Mouse (Mus musculus): ENCODE data around the gene Epb41l2. TPM values are rescaled to one million over a fixed set of nuclear protein-coding genes. Genes with fewer than 3 reads are reported as not detected.

The Epb41l2 gene
- polyA plus RNA-seq, 1 experiment from 2014 or later: 46.4 TPM

DNA sequence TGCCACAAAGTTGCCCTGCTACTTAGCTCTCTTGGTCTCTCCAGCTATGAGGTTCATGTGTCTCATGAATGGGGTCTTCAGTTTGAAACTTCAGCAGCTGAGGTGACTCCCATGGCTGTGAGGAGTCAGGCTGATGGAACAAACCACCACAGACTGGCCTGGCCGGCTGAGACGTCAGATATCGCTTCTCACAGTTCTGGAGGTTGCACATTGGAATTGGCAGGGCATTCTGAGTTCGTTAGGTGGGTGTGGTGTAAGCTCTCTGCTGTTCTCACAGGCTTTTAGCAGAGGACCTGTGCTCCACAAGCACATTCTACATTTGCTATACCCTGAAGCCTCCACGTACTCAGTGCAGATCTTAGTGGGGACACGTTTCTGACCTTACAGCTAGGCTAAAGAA, 71.3 kb downstream of the Epb41l2 start:
- Histone ChIP-seq H3K4me1 (replicated peaks; ENCODE audit: control insufficient read depth, insufficient read depth, low read length) (0 out of 2 replicates have a peak, but pooled peaks cover 4% of the 10 kb centered on the region), H3K4me3 (ENCODE audit: low read depth, low read length) (no peak overlapping the region), H3K36me3 (ENCODE audit: control insufficient read depth, insufficient read depth, low read length) (no peaks in the 10 kb centered on the region), H3K27ac (ENCODE audit: low read depth, low read length) (no peak overlapping the region), H3K4me2 (ENCODE audit: low read depth, low read length, severe bottlenecking) (no peak overlapping the region), H3K27me3 (ENCODE audit: control insufficient read depth, insufficient read depth, low read length) (no peaks in the 10 kb centered on the region), H3K9me3 (ENCODE audit: control insufficient read depth, low read length) (no peaks in the 10 kb centered on the region), H3K9ac (ENCODE audit: low read length) (no peak overlapping the region)
- no peak for ATAC-seq (replicated peaks; ENCODE audit: low FRiP score)
- WGBS: 46% methylated on average over 6 of the region's 6 CpGs
- DNase-seq (ENCODE audit: low spot score): no peak

DNA sequence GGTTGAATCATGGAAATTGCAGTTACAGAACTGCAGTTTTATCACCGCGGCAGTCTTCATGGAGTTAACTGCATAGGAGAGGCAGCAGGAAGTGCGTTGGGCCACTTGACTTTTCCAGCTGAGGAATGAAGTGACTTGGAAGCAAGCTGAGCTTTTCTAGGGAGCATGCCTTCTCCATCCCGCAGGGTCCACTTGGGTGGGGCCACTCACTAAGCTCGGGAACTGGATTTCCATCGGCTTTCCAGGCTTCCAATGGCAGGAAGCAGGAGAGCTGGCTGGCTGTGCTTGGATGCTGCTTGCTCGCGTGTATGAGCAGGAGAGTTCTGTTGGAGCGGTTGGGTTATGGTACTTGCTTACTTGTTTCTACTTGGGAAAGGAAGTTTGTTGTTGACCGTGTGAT, 72.8 kb downstream of the Epb41l2 start:
- Histone ChIP-seq H3K4me3 (ENCODE audit: low read depth, low read length) (no peak overlapping the region), H3K27ac (ENCODE audit: low read depth, low read length) (no peak overlapping the region), H3K27me3 (ENCODE audit: control insufficient read depth, insufficient read depth, low read length) (no peaks in the 10 kb centered on the region), H3K9ac (ENCODE audit: low read length) (no peak overlapping the region), H3K4me2 (ENCODE audit: low read depth, low read length, severe bottlenecking) (no peak overlapping the region), H3K9me3 (ENCODE audit: control insufficient read depth, low read length) (no peaks in the 10 kb centered on the region), H3K36me3 (ENCODE audit: control insufficient read depth, insufficient read depth, low read length) (no peaks in the 10 kb centered on the region), H3K4me1 (replicated peaks; ENCODE audit: control insufficient read depth, insufficient read depth, low read length) (0 out of 2 replicates have a peak, but pooled peaks cover 4% of the 10 kb centered on the region)
- whole genome bisulfite sequencing: 71% methylated on average over 10 of the region's 10 CpGs
- DNase-seq (ENCODE audit: low spot score) (no peak), ATAC-seq (replicated peaks; ENCODE audit: low FRiP score) (no peak)

DNA sequence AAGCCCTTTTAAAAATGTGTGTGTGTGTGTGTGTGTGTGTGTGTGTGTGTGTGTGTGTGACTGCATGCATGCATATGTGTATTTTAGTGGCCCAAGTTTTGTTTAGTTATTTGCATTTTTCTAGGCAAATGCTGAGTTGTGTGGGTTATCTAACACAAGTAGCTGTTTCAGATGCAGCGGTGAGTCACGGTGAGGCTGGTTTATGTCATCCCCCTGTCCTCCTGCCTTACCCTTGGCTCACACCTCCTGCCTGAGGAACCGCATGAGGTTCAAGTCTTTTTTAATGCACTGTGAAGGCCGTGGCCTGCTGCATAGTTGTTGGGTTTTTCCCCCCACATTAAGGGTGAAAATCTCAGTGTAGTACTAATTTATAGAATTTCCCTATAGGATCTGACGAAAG, 73.3 kb downstream of the Epb41l2 start:
- 77% methylated on average over 5 of the region's 5 CpGs for WGBS
- Histone ChIP-seq H3K36me3 (ENCODE audit: control insufficient read depth, insufficient read depth, low read length) (no peaks in the 10 kb centered on the region), H3K4me1 (replicated peaks; ENCODE audit: control insufficient read depth, insufficient read depth, low read length) (0 out of 2 replicates have a peak, but pooled peaks cover 4% of the 10 kb centered on the region), H3K4me2 (ENCODE audit: low read depth, low read length, severe bottlenecking) (no peak overlapping the region), H3K27me3 (ENCODE audit: control insufficient read depth, insufficient read depth, low read length) (no peaks in the 10 kb centered on the region), H3K9me3 (ENCODE audit: control insufficient read depth, low read length) (no peaks in the 10 kb centered on the region), H3K9ac (ENCODE audit: low read length) (no peak overlapping the region), H3K27ac (ENCODE audit: low read depth, low read length) (no peak overlapping the region), H3K4me3 (ENCODE audit: low read depth, low read length) (no peak overlapping the region)
- ATAC-seq (replicated peaks; ENCODE audit: low FRiP score): no peak
- no peak for DNase-seq (ENCODE audit: low spot score)

DNA sequence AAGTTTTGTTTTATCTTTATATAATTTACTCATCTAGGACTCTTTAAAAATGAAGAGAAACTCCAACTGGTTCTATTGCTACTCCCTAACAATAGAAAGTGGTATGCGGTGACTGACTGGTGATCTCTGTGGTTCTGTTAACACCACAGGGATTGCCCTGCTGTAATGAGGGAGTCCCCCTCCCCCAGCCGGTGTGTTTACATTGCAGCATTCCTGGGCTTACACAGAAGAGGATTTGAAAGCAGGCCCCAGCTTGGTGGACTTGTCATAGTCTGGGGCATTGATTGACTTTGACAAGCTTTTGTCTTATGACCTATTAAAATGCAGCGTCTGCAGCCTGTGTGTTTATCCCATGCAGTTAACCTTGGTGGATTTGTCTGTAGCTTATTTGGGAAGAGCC, 73.9 kb downstream of the Epb41l2 start:
- ATAC-seq (replicated peaks; ENCODE audit: low FRiP score): 0 out of 2 replicates have a peak, but pooled peaks have one; percentile 33
- Histone ChIP-seq H3K27ac (ENCODE audit: low read depth, low read length) (no peak overlapping the region), H3K4me2 (ENCODE audit: low read depth, low read length, severe bottlenecking) (no peak overlapping the region), H3K9me3 (ENCODE audit: control insufficient read depth, low read length) (no peaks in the 10 kb centered on the region), H3K27me3 (ENCODE audit: control insufficient read depth, insufficient read depth, low read length) (no peaks in the 10 kb centered on the region), H3K4me3 (ENCODE audit: low read depth, low read length) (no peak overlapping the region), H3K4me1 (replicated peaks; ENCODE audit: control insufficient read depth, insufficient read depth, low read length) (0 out of 2 replicates have a peak, but pooled peaks cover 4% of the 10 kb centered on the region), H3K36me3 (ENCODE audit: control insufficient read depth, insufficient read depth, low read length) (no peaks in the 10 kb centered on the region), H3K9ac (ENCODE audit: low read length) (no peak overlapping the region)
- 8% methylated on average over 3 of the region's 3 CpGs for WGBS
- peak; percentile 62 for DNase-seq (ENCODE audit: low spot score)

DNA sequence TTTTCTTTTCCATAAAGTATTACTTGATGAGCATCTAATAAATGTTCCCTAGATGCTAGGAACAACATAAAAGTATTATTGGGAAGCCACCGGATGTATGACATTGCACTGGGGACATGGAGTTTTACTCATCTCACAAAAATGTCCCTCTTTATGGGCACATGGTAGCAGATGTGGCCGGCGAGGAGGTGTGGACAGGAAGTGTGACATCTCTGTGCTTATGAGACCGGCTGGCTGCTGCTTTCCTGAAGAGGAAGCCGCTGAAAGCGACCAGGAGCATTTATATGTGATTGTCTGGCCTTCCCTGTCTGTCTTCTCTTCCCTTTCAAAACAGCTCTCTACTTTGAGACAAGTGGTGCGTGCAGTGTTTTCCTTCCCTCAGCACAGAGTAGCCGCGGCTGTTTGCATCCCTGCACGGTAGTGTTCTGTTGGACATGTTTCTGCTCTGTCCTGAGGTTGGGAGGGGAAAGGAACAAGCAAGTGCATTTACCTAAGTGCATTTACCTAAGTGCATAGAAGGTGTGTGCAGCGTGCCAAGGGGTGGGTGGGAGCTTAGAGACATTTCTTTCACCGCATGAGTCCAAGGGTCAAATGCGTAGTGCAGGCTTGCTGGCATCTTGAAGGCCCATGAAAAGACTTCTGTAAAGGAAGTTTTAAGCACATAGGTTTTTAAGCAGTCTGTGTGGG, 74.9 kb downstream of the Epb41l2 start:
- Histone ChIP-seq H3K9ac (ENCODE audit: low read length) (no peak overlapping the region), H3K9me3 (ENCODE audit: control insufficient read depth, low read length) (no peaks in the 10 kb centered on the region), H3K4me1 (replicated peaks; ENCODE audit: control insufficient read depth, insufficient read depth, low read length) (0 out of 2 replicates have a peak, but pooled peaks cover 4% of the 10 kb centered on the region), H3K36me3 (ENCODE audit: control insufficient read depth, insufficient read depth, low read length) (no peaks in the 10 kb centered on the region), H3K27ac (ENCODE audit: low read depth, low read length) (no peak overlapping the region), H3K4me3 (ENCODE audit: low read depth, low read length) (no peak overlapping the region), H3K27me3 (ENCODE audit: control insufficient read depth, insufficient read depth, low read length) (no peaks in the 10 kb centered on the region), H3K4me2 (ENCODE audit: low read depth, low read length, severe bottlenecking) (no peak overlapping the region)
- 81% methylated on average over 13 of the region's 13 CpGs for WGBS
- DNase-seq (ENCODE audit: low spot score) (no peak), ATAC-seq (replicated peaks; ENCODE audit: low FRiP score) (no peak)

DNA sequence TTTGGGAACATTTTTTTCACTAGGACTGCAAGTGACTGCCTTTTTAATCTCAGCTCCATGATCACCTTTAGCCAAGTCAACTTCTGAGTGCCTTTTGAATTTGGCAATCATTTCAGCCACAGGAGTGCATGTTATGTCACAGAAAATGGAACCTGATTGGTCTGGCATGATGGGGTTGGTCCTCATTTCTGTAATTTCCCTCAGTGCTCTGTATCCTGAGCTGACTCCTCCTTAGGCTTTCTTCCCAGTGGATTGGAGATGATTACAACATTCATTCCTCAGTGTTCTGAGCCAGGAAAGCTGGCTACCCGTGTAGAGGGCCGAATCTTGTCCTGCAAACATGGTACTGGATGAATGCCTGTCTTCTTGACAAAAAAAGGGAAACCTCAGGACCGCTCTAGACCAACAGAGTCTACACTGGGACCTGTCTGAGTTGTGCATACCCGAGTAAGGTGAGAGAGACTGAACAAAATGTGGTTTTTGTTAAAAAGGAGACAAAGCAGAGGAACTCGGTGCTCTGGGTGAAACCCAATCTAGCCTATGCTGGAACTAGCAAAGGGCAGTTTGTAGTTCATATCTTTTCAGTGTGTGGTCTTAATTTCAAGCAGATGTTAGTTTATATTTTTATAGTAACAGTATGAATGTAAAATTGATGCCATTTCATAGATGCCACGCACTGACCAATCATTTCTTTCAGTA, 77.3 kb downstream of the Epb41l2 start:
- Histone ChIP-seq H3K4me3 (ENCODE audit: low read depth, low read length) (no peak overlapping the region), H3K9me3 (ENCODE audit: control insufficient read depth, low read length) (no peaks in the 10 kb centered on the region), H3K4me2 (ENCODE audit: low read depth, low read length, severe bottlenecking) (no peak overlapping the region), H3K36me3 (ENCODE audit: control insufficient read depth, insufficient read depth, low read length) (no peaks in the 10 kb centered on the region), H3K27me3 (ENCODE audit: control insufficient read depth, insufficient read depth, low read length) (no peaks in the 10 kb centered on the region), H3K4me1 (replicated peaks; ENCODE audit: control insufficient read depth, insufficient read depth, low read length) (0 out of 2 replicates have a peak, but pooled peaks cover 4% of the 10 kb centered on the region), H3K9ac (ENCODE audit: low read length) (no peak overlapping the region), H3K27ac (ENCODE audit: low read depth, low read length) (no peak overlapping the region)
- DNase-seq (ENCODE audit: low spot score): no peak
- WGBS: 79% methylated on average over 6 of the region's 6 CpGs
- ATAC-seq (replicated peaks; ENCODE audit: low FRiP score): no peak

DNA sequence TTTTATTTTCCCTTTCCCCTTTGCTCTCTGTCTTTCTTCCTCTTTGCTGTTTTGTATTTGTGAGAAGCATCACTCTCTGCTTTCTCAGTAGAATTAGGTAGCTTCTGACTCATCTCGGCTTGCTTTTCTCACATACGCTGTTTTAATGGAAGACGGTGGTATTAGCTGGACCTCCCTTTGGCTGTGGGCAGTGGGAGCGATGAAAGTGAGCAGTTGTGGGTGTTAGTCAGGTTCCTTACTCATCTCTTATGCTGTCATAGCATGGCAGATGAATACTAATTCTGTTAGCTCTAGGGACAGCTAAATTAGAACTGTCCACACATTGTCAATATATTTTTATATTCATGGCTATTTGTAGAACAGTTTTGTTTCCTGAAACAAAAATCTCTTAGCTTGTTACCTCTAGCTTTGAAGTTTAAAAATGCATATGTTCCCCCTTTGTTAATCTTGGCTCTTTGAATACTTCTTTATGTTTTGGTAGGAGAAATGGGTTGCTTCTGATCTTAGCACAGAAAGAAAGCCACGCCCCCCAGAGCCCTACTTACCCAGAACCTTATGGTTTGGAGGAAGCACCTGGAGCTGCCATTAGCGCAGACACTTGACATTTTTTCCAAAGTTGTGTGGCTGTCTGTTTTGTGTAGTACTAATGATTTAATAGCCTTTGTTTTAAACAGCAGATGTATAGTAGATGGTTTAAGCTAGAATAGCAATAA, 78.1 kb downstream of the Epb41l2 start:
- Histone ChIP-seq H3K4me2 (ENCODE audit: low read depth, low read length, severe bottlenecking) (no peak overlapping the region), H3K27ac (ENCODE audit: low read depth, low read length) (no peak overlapping the region), H3K4me3 (ENCODE audit: low read depth, low read length) (no peak overlapping the region), H3K36me3 (ENCODE audit: control insufficient read depth, insufficient read depth, low read length) (no peaks in the 10 kb centered on the region), H3K9me3 (ENCODE audit: control insufficient read depth, low read length) (no peaks in the 10 kb centered on the region), H3K4me1 (replicated peaks; ENCODE audit: control insufficient read depth, insufficient read depth, low read length) (0 out of 2 replicates have a peak, but pooled peaks cover 4% of the 10 kb centered on the region), H3K27me3 (ENCODE audit: control insufficient read depth, insufficient read depth, low read length) (no peaks in the 10 kb centered on the region), H3K9ac (ENCODE audit: low read length) (no peak overlapping the region)
- WGBS: 93% methylated on average over 6 of the region's 6 CpGs
- DNase-seq (ENCODE audit: low spot score): no peak
- no peak for ATAC-seq (replicated peaks; ENCODE audit: low FRiP score)

DNA sequence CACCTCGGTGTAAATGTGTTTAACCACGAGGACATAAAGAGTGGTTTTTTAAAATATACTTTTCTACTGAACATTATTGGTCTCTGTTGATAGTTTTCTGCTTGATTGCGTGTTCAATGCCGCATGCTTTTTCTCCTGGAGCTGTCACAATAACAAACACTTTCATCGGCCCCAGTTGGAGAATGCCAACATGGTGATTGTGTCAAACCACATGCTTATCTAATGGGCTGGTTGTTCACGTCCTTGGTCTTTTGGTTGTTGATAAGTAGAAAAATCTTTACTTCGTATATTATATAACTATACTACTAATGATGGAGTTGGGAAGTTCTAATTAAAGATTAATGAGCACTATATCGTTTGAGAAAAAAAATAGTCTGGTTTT, 78.7 kb downstream of the Epb41l2 start:
- WGBS: 86% methylated on average over 8 of the region's 8 CpGs

More for the DNA sequence above, 78.7 kb downstream of the Epb41l2 start:
- no peak overlapping the region for H3K27ac ChIP-seq (ENCODE audit: low read depth, low read length)
- ATAC-seq (replicated peaks; ENCODE audit: low FRiP score): no peak
- H3K4me1 ChIP-seq (replicated peaks; ENCODE audit: control insufficient read depth, insufficient read depth, low read length): 0 out of 2 replicates have a peak, but pooled peaks cover 4% of the 10 kb centered on the region
- no peaks in the 10 kb centered on the region for H3K27me3 ChIP-seq (ENCODE audit: control insufficient read depth, insufficient read depth, low read length)
- no peak overlapping the region for H3K4me2 ChIP-seq (ENCODE audit: low read depth, low read length, severe bottlenecking)
- H3K36me3 ChIP-seq (ENCODE audit: control insufficient read depth, insufficient read depth, low read length): no peaks in the 10 kb centered on the region
- DNase-seq (ENCODE audit: low spot score): no peak
- no peak overlapping the region for H3K4me3 ChIP-seq (ENCODE audit: low read depth, low read length)
- H3K9ac ChIP-seq (ENCODE audit: low read length): no peak overlapping the region
- H3K9me3 ChIP-seq (ENCODE audit: control insufficient read depth, low read length): no peaks in the 10 kb centered on the region

All from forebrain, embryonic 11.5 days (tissue).